Mouse (Mus musculus): ENCODE results near the gene Frmd8. TPM values are rescaled to one million over a fixed set of nuclear protein-coding genes. Genes with fewer than 3 reads are reported as not detected.

Gene Frmd8
- total and polyA plus RNA-seq, 2 experiments = 5.2 to 14.2 TPM

- no peaks in the 10 kb centered on the region for H3K27me3 ChIP-seq (ENCODE audit: control insufficient read depth, insufficient read depth, low read length)
- WGBS = 94% methylated on average over 6 of the region's 6 CpGs
- DNase-seq (ENCODE audit: extremely low read depth, low read depth, low spot score) = no peak
- peaks cover 10% of the 10 kb centered on the region; the same call in 1 of the 2 replicates for H3K36me3 ChIP-seq (ENCODE audit: control insufficient read depth, insufficient read depth, low read length)
- no peak overlapping the region for H3K27ac ChIP-seq (replicated peaks; ENCODE audit: insufficient read depth, low read depth, low read length)
- H3K9ac ChIP-seq (ENCODE audit: low read depth, low read length) = no peak overlapping the region
- H3K79me2 ChIP-seq (ENCODE audit: control insufficient read depth, insufficient read depth, low read length) = peaks cover 3% of the 10 kb centered on the region; the same call in 1 of the 2 replicates
- H3K4me1 ChIP-seq (ENCODE audit: control insufficient read depth, insufficient read depth, low read length) = peaks cover 11% of the 10 kb centered on the region
- TF ChIP-seq CTCF (IDR thresholded peaks at IDR 0.05; ENCODE audit: low read depth, low read length) (no peak), POLR2A (IDR thresholded peaks at IDR 0.05; ENCODE audit: extremely low read depth, insufficient read depth, low read length) (no peak)
- H3K4me3 ChIP-seq (ENCODE audit: insufficient read depth, low read depth, low read length) = no peak overlapping the region
These were observed 7.0 kb downstream of the Frmd8 start for GRCm38 (mm10) chr19:5868096-5868495.

GRCm38 (mm10) chr19:5864710-5865398, 10.2 kb downstream of the Frmd8 start:
- no peak for DNase-seq (ENCODE audit: extremely low read depth, low read depth, low spot score)
- 96% methylated on average over 20 of the region's 20 CpGs for WGBS
- Histone ChIP-seq H3K27me3 (ENCODE audit: control insufficient read depth, insufficient read depth, low read length) (no peaks in the 10 kb centered on the region), H3K4me1 (ENCODE audit: control insufficient read depth, insufficient read depth, low read length) (no peaks in the 10 kb centered on the region), H3K79me2 (ENCODE audit: control insufficient read depth, insufficient read depth, low read length) (peaks cover 3% of the 10 kb centered on the region; the same call in 1 of the 2 replicates), H3K36me3 (ENCODE audit: control insufficient read depth, insufficient read depth, low read length) (peaks cover 16% of the 10 kb centered on the region; the same call in 1 of the 2 replicates), H3K4me3 (ENCODE audit: insufficient read depth, low read depth, low read length) (no peak overlapping the region), H3K27ac (replicated peaks; ENCODE audit: insufficient read depth, low read depth, low read length) (no peak overlapping the region), H3K9ac (ENCODE audit: low read depth, low read length) (no peak overlapping the region)
- no peak for TF ChIP-seq POLR2A (IDR thresholded peaks at IDR 0.05; ENCODE audit: extremely low read depth, insufficient read depth, low read length)
- TF ChIP-seq CTCF (IDR thresholded peaks at IDR 0.05; ENCODE audit: low read depth, low read length) = no peak

DNA sequence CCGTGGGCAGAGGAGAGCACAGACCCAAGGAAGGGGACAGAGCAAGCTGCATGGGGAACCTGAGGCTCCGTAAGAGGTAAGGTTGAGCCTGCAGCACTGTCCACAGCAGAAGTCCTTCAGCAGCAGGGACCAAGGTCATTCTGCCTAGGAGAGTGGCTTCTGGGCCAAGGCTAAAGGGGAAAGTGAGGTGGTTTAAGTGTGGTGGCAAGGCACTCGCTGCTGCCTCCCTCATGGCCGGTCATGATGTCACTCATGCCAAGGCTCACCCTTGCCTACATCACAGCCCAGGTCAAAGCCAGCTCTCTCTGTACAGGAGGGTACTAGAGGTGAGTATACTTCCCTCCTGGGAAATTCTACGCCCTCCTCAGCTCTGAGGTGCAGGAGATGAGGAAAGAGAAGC, 11.3 kb downstream of the Frmd8 start:
- DNase-seq (ENCODE audit: extremely low read depth, low read depth, low spot score) = no peak
- WGBS = 95% methylated on average over 5 of the region's 5 CpGs
- TF ChIP-seq POLR2A (IDR thresholded peaks at IDR 0.05; ENCODE audit: extremely low read depth, insufficient read depth, low read length) (no peak), CTCF (IDR thresholded peaks at IDR 0.05; ENCODE audit: low read depth, low read length) (no peak)
- H3K36me3 ChIP-seq (ENCODE audit: control insufficient read depth, insufficient read depth, low read length) = peaks cover 15% of the 10 kb centered on the region; the same call in 1 of the 2 replicates
- no peak overlapping the region for H3K4me3 ChIP-seq (ENCODE audit: insufficient read depth, low read depth, low read length)
- no peak overlapping the region for H3K27ac ChIP-seq (replicated peaks; ENCODE audit: insufficient read depth, low read depth, low read length)
- peaks cover 3% of the 10 kb centered on the region; the same call in 1 of the 2 replicates for H3K79me2 ChIP-seq (ENCODE audit: control insufficient read depth, insufficient read depth, low read length)
- no peak overlapping the region for H3K9ac ChIP-seq (ENCODE audit: low read depth, low read length)
- no peaks in the 10 kb centered on the region for H3K27me3 ChIP-seq (ENCODE audit: control insufficient read depth, insufficient read depth, low read length)
- no peaks in the 10 kb centered on the region for H3K4me1 ChIP-seq (ENCODE audit: control insufficient read depth, insufficient read depth, low read length)

- H3K9ac ChIP-seq (ENCODE audit: low read depth, low read length) = no peak overlapping the region
- 98% methylated on average over 14 of the region's 14 CpGs for WGBS
These were observed 12.6 kb downstream of the Frmd8 start for GRCm38 (mm10) chr19:5862335-5863085.

DNA sequence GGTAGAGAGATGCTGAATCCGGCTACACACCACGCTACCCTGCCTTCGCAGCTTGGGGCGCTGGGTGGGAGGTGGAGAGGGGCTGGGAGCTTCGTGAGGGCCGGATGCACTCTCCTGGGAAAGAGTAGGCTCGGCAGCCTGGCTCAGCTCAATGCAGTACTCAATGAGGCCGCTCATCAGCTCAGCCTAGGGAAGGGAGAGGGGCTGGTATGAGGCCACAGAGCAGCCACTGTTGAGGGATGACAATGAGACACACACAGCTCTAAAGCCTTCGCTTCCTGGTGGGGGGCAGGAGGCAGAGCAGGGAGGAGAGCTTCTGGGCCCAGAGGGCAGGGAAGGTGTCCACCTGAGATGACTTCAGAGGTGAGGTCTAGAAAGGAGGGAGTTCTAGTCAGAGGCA, 18.5 kb downstream of the Frmd8 start:
- Histone ChIP-seq H3K79me2 (ENCODE audit: control insufficient read depth, insufficient read depth, low read length) (no peaks in the 10 kb centered on the region), H3K27me3 (ENCODE audit: control insufficient read depth, insufficient read depth, low read length) (no peaks in the 10 kb centered on the region), H3K36me3 (ENCODE audit: control insufficient read depth, insufficient read depth, low read length) (peaks cover 10% of the 10 kb centered on the region; the same call in 1 of the 2 replicates), H3K9ac (ENCODE audit: low read depth, low read length) (no peak overlapping the region), H3K4me3 (ENCODE audit: insufficient read depth, low read depth, low read length) (no peak overlapping the region), H3K4me1 (ENCODE audit: control insufficient read depth, insufficient read depth, low read length) (peaks cover 7% of the 10 kb centered on the region), H3K27ac (replicated peaks; ENCODE audit: insufficient read depth, low read depth, low read length) (no peak overlapping the region)
- 95% methylated on average over 9 of the region's 9 CpGs for WGBS
- TF ChIP-seq POLR2A (IDR thresholded peaks at IDR 0.05; ENCODE audit: extremely low read depth, insufficient read depth, low read length) (no peak), CTCF (IDR thresholded peaks at IDR 0.05; ENCODE audit: low read depth, low read length) (no peak)
- DNase-seq (ENCODE audit: extremely low read depth, low read depth, low spot score) = no peak

More at GRCm38 (mm10) chr19:5862335-5863085, 12.6 kb downstream of the Frmd8 start:
- Histone ChIP-seq H3K27me3 (ENCODE audit: control insufficient read depth, insufficient read depth, low read length) (no peaks in the 10 kb centered on the region), H3K79me2 (ENCODE audit: control insufficient read depth, insufficient read depth, low read length) (peaks cover 3% of the 10 kb centered on the region; the same call in 1 of the 2 replicates), H3K36me3 (ENCODE audit: control insufficient read depth, insufficient read depth, low read length) (peaks cover 11% of the 10 kb centered on the region; the same call in 1 of the 2 replicates), H3K27ac (replicated peaks; ENCODE audit: insufficient read depth, low read depth, low read length) (no peak overlapping the region), H3K4me3 (ENCODE audit: insufficient read depth, low read depth, low read length) (no peak overlapping the region), H3K4me1 (ENCODE audit: control insufficient read depth, insufficient read depth, low read length) (no peaks in the 10 kb centered on the region)
- TF ChIP-seq CTCF (IDR thresholded peaks at IDR 0.05; ENCODE audit: low read depth, low read length) (0 out of 2 replicates have a peak, but pooled peaks have one; percentile 13), POLR2A (IDR thresholded peaks at IDR 0.05; ENCODE audit: extremely low read depth, insufficient read depth, low read length) (no peak)
- DNase-seq (ENCODE audit: extremely low read depth, low read depth, low spot score) = no peak

All from liver, adult 2 months (tissue).